Mouse (Mus musculus): ENCODE results near the gene Irgq. TPM values are rescaled to one million over a fixed set of nuclear protein-coding genes. Genes with fewer than 3 reads are reported as not detected.

Gene Irgq
- total RNA-seq, 2 experiments from 2014 or later, result 17.6 to 23.3 TPM

- DNase-seq, result peak; percentile 99
Measured at GRCm38 (mm10) chr7:24546634-24547389, 16.3 kb downstream of the Irgq start.

- no peak for DNase-seq
Measured at GRCm38 (mm10) chr7:24547534-24548036, 17.1 kb downstream of the Irgq start.

- DNase-seq, result no peak
Measured at GRCm38 (mm10) chr7:24551985-24552759, 21.7 kb downstream of the Irgq start.

- no peak for DNase-seq
Measured at GRCm38 (mm10) chr7:24555786-24556185, 25.3 kb downstream of the Irgq start.

- DNase-seq, result no peak
Measured at GRCm38 (mm10) chr7:24561450-24561849, 31.0 kb downstream of the Irgq start.

GRCm38 (mm10) chr7:24563191-24563836, 32.8 kb downstream of the Irgq start:
- no peak for DNase-seq

GRCm38 (mm10) chr7:24563837-24564206, 33.3 kb downstream of the Irgq start:
- DNase-seq, result no peak

- DNase-seq, result peak; percentile 88
Measured at GRCm38 (mm10) chr7:24564607-24565265, 34.2 kb downstream of the Irgq start.

- no peak for DNase-seq
Measured at GRCm38 (mm10) chr7:24565627-24566026, 35.1 kb downstream of the Irgq start.

- DNase-seq, result no peak
Measured at GRCm38 (mm10) chr7:24566206-24566605, 35.7 kb downstream of the Irgq start.

- no peak for DNase-seq
Measured at GRCm38 (mm10) chr7:24568512-24568911, 38.0 kb downstream of the Irgq start.

GRCm38 (mm10) chr7:24571071-24571470, 40.6 kb downstream of the Irgq start:
- DNase-seq, result no peak

- DNase-seq, result no peak
Measured at GRCm38 (mm10) chr7:24572455-24572854, 42.0 kb downstream of the Irgq start.

- DNase-seq, result no peak
Measured at GRCm38 (mm10) chr7:24574224-24574796, 43.8 kb downstream of the Irgq start.

- DNase-seq, result no peak
Measured at GRCm38 (mm10) chr7:24577811-24578210, 47.3 kb downstream of the Irgq start.

- DNase-seq, result peak; percentile 39
Measured at GRCm38 (mm10) chr7:24584876-24585275, 54.4 kb downstream of the Irgq start.

GRCm38 (mm10) chr7:24585995-24586394, 55.5 kb downstream of the Irgq start:
- no peak for DNase-seq

- no peak for DNase-seq
Measured at GRCm38 (mm10) chr7:24586828-24587227, 56.3 kb downstream of the Irgq start.

- peak; percentile 61 for DNase-seq
Measured at GRCm38 (mm10) chr7:24587330-24588105, 57.0 kb downstream of the Irgq start, which contains the start of the genes Ethe1 and Zfp575. Gene Ethe1 (plus strand): TSS chr7:24587543. Gene Zfp575 (minus strand): TSS chr7:24587641.
